Mouse (Mus musculus): ENCODE measurements at regions not wholly inside any gene's neighbourhood (a gene's known extent, or its start where the extent isn't known, plus 50 kb on each side); places are given as distances from the start of the nearest gene placed in this dataset.

DNA sequence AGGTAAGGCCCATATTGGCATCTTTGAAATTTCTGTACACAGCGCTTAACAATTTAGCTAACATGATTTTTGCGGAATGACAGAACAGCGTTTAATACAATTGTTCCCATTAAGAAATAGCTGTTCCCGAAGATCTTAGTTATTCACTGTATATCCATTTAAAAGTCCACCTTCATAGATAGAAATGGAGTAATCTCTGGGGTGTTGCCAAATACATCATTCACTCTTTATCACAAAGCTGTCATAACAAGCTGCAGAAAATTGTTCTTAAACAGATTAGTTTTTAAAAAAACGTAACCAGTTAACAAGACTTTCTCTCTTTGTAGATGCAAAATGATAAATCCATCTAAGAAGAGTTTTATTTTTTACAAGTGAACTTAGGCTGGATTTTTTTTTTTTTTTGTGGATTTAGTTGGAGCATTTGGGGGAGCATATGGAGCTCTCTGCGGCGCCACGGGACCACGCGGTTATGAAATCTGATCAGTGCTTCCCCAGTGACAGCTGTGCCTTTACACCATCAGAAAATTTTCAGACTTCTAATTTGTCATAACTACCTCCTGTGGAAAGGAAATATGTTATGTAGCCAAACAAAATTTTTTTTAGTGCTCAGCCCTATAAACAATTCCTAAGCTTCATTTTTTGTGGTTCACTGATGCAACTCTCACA, 394.4 kb upstream of the Plscr5 start:
- no peak for DNase-seq (ENCODE audit: extremely low spot score, low spot score)
- H3K4me1 ChIP-seq, result no peaks in the 10 kb centered on the region
- no peak overlapping the region for H3K4me3 ChIP-seq
- no peak overlapping the region for H3K27ac ChIP-seq
- H3K36me3 ChIP-seq (replicated peaks), result no peaks in the 10 kb centered on the region
- no peaks in the 10 kb centered on the region for H3K27me3 ChIP-seq (ENCODE audit: poor library complexity, severe bottlenecking)
- WGBS, result 94% methylated on average over 10 of the region's 10 CpGs
- no peaks in the 10 kb centered on the region for H3K9me3 ChIP-seq

DNA sequence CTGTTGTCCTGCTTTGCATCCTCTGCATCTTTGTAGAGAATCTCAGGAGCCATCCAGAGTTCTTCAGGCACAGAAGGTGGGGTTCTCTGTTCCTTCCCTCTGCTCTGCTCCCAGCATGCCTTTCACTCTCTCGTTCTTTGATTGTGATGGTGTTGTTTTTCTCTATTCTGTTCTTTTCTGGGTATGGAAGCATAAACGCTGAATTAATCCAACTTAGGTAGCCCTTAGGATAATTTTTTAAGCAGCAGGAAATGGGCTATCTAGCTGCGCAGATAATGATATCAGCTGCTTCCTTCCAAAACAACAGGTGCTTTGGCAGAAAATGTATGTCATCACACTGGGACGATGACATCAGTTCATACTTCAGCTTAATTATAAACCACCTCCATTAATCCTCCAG, 395.8 kb upstream of the Plscr5 start:
- no peaks in the 10 kb centered on the region for H3K9me3 ChIP-seq
- H3K4me3 ChIP-seq, result no peak overlapping the region
- no peaks in the 10 kb centered on the region for H3K36me3 ChIP-seq (replicated peaks)
- H3K27me3 ChIP-seq (ENCODE audit: poor library complexity, severe bottlenecking), result no peaks in the 10 kb centered on the region
- H3K27ac ChIP-seq, result no peak overlapping the region
- no peak for DNase-seq (ENCODE audit: extremely low spot score, low spot score)
- H3K4me1 ChIP-seq, result no peaks in the 10 kb centered on the region
- 87% methylated on average over 4 of the region's 4 CpGs for WGBS

DNA sequence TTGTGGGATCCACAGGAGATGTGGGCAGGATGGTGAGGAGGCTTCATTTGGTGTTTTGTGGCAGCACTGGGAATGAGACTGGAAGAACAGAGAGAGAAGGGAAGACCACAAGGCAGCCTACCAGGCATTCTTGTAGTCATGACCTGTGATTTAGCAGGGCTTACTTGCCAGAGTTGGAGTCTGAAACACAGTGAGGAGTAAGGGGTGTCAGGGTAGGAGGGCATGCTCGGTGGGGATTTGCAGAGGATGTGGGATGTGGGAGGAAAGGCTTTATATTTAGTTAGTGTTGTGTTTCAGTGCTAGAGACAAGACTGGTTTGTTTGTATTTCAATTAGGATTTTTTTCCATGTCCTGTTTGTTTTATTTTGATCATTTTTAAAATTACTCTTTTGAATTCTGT, 387.3 kb upstream of the Zic1 start:
- Histone ChIP-seq H3K4me3 (no peak overlapping the region), H3K9me3 (no peaks in the 10 kb centered on the region), H3K27ac (no peak overlapping the region), H3K27me3 (ENCODE audit: poor library complexity, severe bottlenecking) (no peaks in the 10 kb centered on the region), H3K4me1 (no peaks in the 10 kb centered on the region), H3K36me3 (replicated peaks) (no peaks in the 10 kb centered on the region)
- DNase-seq (ENCODE audit: extremely low spot score, low spot score), result no peak
- WGBS, result 62% methylated on average over 1 of the region's 1 CpGs

DNA sequence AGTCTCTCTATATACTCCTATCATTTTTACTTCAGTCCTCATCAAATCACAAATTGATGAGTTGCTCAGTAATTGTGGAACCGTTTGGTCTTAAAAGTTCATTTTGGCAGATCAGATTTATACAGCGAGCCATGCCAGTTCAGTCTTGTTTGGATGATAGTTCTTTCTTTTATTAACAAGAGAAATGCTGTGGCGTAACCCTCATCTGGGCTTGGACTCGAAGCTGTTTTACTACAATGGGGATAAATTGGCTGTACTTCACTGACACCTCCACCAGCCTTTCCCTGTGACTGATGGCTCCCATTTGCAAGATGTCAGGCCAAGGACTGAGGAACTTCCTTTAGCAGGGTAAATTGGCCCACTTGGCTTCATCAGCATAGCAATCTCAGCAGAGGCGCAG, 345.5 kb upstream of the Zic1 start:
- Histone ChIP-seq H3K36me3 (replicated peaks) (no peaks in the 10 kb centered on the region), H3K4me3 (no peak overlapping the region), H3K9me3 (no peaks in the 10 kb centered on the region), H3K27ac (no peak overlapping the region), H3K27me3 (ENCODE audit: poor library complexity, severe bottlenecking) (no peaks in the 10 kb centered on the region), H3K4me1 (no peaks in the 10 kb centered on the region)
- no peak for DNase-seq (ENCODE audit: extremely low spot score, low spot score)
- 88% methylated on average over 5 of the region's 5 CpGs for WGBS

DNA sequence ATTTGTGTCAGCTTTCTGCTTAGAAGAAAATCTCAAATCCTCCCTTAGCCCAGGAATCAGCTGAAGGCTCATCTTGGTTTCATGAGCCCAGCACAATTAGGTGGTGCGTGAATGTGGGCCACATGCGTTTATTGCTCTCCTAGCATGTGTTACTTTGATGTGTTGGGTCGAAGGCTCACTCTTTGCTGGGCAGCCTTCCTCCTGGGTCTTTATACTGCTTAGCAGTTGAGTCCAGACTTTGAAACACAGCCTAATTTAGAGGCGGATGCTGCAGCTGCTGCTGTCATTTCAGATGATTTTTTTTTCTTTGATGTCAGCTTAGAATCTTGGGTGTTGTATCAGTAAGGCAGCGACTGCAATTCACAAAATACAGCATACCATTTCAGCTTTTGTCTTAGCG, 315.2 kb upstream of the Zic1 start:
- H3K9me3 ChIP-seq, result no peaks in the 10 kb centered on the region
- H3K27ac ChIP-seq, result no peak overlapping the region
- no peaks in the 10 kb centered on the region for H3K36me3 ChIP-seq (replicated peaks)
- no peak for DNase-seq (ENCODE audit: extremely low spot score, low spot score)
- H3K4me3 ChIP-seq, result no peak overlapping the region
- 90% methylated on average over 6 of the region's 6 CpGs for WGBS
- H3K27me3 ChIP-seq (ENCODE audit: poor library complexity, severe bottlenecking), result no peaks in the 10 kb centered on the region
- no peaks in the 10 kb centered on the region for H3K4me1 ChIP-seq

DNA sequence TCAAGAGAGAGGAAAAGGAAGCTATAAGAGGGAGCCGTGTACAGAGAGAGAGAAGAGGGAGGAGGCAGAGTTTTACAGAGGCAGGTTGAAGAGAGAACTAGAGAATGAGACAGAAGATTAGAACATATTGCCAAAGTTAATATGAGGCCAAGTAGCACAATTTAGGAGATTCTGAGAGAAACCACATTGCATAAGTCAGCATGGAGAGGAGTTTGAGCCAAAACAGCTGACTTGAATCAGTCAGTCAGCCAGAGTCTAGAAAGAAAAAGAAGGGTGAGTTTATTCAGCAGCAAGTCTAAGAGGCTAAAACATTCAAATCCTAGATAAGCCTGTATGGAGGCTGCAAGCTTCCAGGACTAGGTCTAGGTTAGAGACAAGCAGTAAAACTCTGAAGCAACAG, 301.1 kb upstream of the Zic1 start:
- H3K36me3 ChIP-seq (replicated peaks), result no peaks in the 10 kb centered on the region
- 70% methylated on average over 1 of the region's 1 CpGs for WGBS
- H3K9me3 ChIP-seq, result no peaks in the 10 kb centered on the region
- no peaks in the 10 kb centered on the region for H3K27me3 ChIP-seq (ENCODE audit: poor library complexity, severe bottlenecking)
- H3K4me1 ChIP-seq, result no peaks in the 10 kb centered on the region
- H3K4me3 ChIP-seq, result no peak overlapping the region
- H3K27ac ChIP-seq, result no peak overlapping the region
- DNase-seq (ENCODE audit: extremely low spot score, low spot score), result no peak

DNA sequence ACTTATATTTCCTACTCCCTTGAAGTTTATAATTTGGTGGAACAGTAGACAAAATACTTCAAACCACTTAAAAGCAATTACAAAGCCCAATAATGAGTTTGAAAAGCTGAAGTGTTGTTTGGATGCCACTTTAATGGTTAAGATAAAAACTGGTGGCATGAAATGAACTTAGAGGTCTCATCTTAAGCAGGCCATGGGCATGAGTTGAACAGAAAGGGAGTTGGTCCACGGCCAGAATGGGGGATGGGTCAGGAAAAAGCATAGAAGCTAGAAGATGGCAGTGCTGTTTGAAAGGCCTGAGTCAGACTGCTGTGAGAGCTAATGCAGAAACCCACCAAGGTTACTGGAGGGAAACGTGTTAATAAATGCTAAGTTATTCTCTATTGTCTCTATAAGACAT, 294.5 kb upstream of the Zic1 start:
- H3K27me3 ChIP-seq (ENCODE audit: poor library complexity, severe bottlenecking), result no peaks in the 10 kb centered on the region
- no peak overlapping the region for H3K4me3 ChIP-seq
- no peaks in the 10 kb centered on the region for H3K4me1 ChIP-seq
- H3K27ac ChIP-seq, result no peak overlapping the region
- no peak for DNase-seq (ENCODE audit: extremely low spot score, low spot score)
- no peaks in the 10 kb centered on the region for H3K9me3 ChIP-seq
- no peaks in the 10 kb centered on the region for H3K36me3 ChIP-seq (replicated peaks)
- 78% methylated on average over 2 of the region's 2 CpGs for WGBS

DNA sequence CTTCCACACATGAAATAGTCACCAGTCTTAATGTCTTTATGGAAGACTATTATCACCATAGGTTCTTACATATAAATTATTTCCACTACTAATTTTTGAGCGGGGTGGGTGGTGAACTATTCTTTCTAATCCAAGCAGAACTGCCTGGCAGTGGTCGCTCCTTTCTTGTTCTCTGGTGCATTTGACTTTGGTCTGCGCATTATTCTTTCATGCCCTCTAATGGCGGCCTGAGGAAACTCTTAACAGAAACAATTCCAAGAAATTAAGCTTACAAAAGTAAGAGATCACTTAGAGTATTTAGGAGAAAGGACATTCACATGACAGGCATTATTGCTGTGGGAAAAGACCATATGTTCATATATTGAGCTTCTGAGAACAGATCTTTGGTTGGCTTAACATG, 288.5 kb upstream of the Zic1 start:
- WGBS, result 60% methylated on average over 4 of the region's 4 CpGs
- no peak for DNase-seq (ENCODE audit: extremely low spot score, low spot score)

DNA sequence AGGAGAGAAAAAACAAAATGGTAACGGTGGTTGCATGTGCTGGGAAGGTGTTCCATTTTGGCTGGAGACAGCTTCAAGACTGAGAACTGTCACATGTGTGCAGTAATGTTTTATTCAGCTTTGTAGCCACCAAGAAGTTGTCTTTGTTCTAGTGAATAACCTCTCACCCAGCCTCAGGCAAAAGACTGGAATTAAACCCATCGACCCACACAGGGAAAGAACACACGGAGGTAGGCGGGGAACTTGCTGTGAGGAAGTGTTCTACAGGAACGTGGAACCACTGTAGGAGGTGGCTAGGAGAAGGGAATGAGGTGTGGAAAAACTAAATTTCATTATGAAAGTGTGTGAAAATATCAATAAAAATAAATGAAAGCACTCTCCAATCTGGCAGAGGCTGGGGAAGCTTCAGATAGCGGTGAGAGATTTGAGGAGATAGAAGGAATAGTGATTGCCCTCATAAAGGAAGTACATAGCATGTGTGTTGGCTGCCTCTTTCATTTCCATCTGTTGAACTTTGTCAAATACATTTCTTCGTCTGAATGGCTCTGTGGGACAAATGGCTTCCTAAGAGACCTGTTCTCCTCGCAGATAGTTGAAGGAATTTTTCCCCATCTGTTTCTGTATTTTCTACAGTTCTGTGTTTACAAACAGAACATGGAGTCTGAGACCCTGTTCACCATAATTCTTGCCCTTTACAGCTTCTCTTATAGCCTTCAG, 286.9 kb upstream of the Zic1 start:
- H3K4me1 ChIP-seq, result no peaks in the 10 kb centered on the region
- no peak overlapping the region for H3K27ac ChIP-seq
- WGBS, result 73% methylated on average over 8 of the region's 8 CpGs
- H3K9me3 ChIP-seq, result no peaks in the 10 kb centered on the region
- H3K36me3 ChIP-seq (replicated peaks), result no peaks in the 10 kb centered on the region
- no peak for DNase-seq (ENCODE audit: extremely low spot score, low spot score)
- H3K4me3 ChIP-seq, result no peak overlapping the region
- no peaks in the 10 kb centered on the region for H3K27me3 ChIP-seq (ENCODE audit: poor library complexity, severe bottlenecking)

More for the DNA sequence above, 288.5 kb upstream of the Zic1 start:
- Histone ChIP-seq H3K4me3 (no peak overlapping the region), H3K27me3 (ENCODE audit: poor library complexity, severe bottlenecking) (no peaks in the 10 kb centered on the region), H3K9me3 (no peaks in the 10 kb centered on the region), H3K36me3 (replicated peaks) (no peaks in the 10 kb centered on the region), H3K27ac (no peak overlapping the region), H3K4me1 (no peaks in the 10 kb centered on the region)

DNA sequence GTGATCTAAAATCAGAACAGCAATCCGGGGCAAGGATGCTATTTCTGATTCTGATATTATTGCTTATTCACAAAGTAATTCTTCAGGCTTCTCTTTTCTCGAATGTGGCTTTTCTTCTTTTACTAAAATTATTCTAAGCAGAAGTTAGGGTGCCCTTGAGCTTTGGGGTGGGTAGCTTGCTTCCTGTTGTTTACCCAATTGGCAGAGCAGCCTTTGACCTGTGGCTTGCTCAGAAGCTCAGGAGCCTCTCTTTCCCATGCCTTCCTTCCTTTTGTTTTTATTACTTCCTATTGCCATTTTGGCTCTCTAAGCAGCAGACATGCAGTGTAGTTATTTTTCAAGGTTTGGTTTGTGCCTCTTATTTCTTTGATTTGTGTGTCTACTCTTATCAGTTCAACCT, 244.8 kb upstream of the Zic1 start:
- Histone ChIP-seq H3K27ac (no peak overlapping the region), H3K27me3 (ENCODE audit: poor library complexity, severe bottlenecking) (no peaks in the 10 kb centered on the region), H3K36me3 (replicated peaks) (no peaks in the 10 kb centered on the region), H3K4me3 (no peak overlapping the region), H3K4me1 (no peaks in the 10 kb centered on the region), H3K9me3 (no peaks in the 10 kb centered on the region)
- 76% methylated on average over 2 of the region's 2 CpGs for WGBS
- no peak for DNase-seq (ENCODE audit: extremely low spot score, low spot score)

DNA sequence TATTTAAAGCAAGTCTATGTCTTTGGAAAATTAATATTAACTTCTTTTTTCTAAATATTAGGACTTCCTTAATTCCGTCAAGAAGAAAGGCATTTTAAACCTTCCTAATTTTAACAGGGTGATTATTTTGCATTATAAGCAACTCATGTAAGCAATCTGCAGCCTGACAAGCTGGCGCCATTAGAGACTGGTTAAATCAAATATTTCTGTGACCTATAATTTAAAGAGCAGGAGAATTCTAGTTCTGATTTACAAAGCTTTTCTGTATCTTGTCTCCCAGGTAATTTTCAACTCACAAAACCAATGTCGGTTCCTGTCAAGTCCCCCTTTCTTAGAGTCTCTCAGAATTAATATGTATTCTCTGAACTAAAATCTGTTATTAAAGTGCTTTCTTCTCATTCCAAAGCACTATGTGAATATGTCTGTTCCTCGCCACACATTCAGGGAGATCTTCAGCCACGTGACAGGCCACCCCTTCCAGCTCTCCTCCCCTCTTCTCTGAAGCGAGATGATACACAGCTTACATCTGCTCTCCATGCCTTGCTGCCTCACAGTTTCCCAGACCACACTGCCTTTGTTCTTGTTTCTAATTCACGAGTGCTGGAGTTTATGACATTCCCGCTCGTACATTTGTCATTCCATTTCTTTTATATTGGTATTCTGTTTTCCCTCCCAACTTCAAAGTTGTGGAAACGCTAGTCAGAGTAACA, 244.0 kb upstream of the Zic1 start:
- Histone ChIP-seq H3K4me3 (no peak overlapping the region), H3K27me3 (ENCODE audit: poor library complexity, severe bottlenecking) (no peaks in the 10 kb centered on the region), H3K9me3 (no peaks in the 10 kb centered on the region), H3K36me3 (replicated peaks) (no peaks in the 10 kb centered on the region), H3K27ac (no peak overlapping the region), H3K4me1 (no peaks in the 10 kb centered on the region)
- no peak for DNase-seq (ENCODE audit: extremely low spot score, low spot score)
- WGBS, result 62% methylated on average over 10 of the region's 10 CpGs

DNA sequence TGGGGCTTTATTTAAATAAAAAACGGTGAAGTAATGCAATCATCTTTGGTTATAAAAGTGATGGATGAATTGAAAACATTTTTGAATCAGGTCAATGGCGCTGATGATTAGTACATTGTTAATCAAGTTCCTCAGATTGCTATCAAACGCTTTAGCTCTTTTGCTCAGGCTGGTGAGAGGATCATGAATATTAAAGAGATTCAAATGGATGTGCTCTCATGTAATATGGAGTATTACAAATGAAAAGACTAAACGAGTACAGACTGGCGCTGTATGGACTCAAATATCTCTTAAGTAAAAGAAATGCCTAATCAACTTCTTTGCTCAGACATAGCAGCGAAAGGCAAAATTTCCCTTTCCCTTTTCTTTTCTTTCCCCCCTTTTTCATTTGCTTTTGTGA, 236.1 kb upstream of the Zic1 start:
- H3K4me1 ChIP-seq, result no peaks in the 10 kb centered on the region
- no peak overlapping the region for H3K27ac ChIP-seq
- no peak for DNase-seq (ENCODE audit: extremely low spot score, low spot score)
- 85% methylated on average over 6 of the region's 6 CpGs for WGBS
- no peak overlapping the region for H3K4me3 ChIP-seq
- H3K9me3 ChIP-seq, result no peaks in the 10 kb centered on the region
- H3K27me3 ChIP-seq (ENCODE audit: poor library complexity, severe bottlenecking), result no peaks in the 10 kb centered on the region
- H3K36me3 ChIP-seq (replicated peaks), result no peaks in the 10 kb centered on the region

DNA sequence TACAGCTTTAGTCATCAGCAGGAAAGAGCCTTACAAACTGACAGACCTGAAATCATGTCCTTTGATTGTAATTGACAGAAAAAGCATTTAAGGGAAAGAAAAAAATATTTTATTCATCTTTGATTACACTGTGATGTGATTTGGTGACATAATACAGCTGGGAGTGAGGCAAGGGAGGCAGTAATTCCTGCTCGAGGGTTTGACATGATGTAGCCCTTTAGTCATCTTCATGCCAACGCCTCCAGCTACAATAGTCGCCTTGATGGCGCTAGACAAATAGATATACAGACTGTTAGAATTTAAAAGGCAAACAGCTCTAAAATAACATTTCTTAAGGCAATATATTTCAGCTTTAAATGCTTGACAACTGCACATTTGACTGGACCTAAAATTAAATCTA, 226.3 kb upstream of the Zic1 start:
- Histone ChIP-seq H3K4me1 (no peaks in the 10 kb centered on the region; the same call in 1 of the 2 replicates), H3K4me3 (no peak overlapping the region), H3K27me3 (ENCODE audit: poor library complexity, severe bottlenecking) (no peaks in the 10 kb centered on the region), H3K27ac (no peak overlapping the region), H3K36me3 (replicated peaks) (no peaks in the 10 kb centered on the region), H3K9me3 (no peaks in the 10 kb centered on the region)
- 80% methylated on average over 4 of the region's 4 CpGs for WGBS
- no peak for DNase-seq (ENCODE audit: extremely low spot score, low spot score)
